Mouse (Mus musculus) large intestine, adult 2 months (tissue): ENCODE data around the gene Itgb2l. TPM values are rescaled to one million over a fixed set of nuclear protein-coding genes. Genes with fewer than 3 reads are reported as not detected.
"Not testable (repeated sequence)": the region's sequence is repeated elsewhere in the genome, so short reads cannot be mapped to it uniquely, and the experiment has no call there.

Source experiments
- DNase-seq: peaks from one replicate; pipeline ENCODE4 v3.0.0-alpha.2; 2012; ENCODE audit warnings: low read depth, low spot score
- WGBS: fragments of 180-500 bp; shearing (Covaris S2); methylation state at CpG from one replicate; pipeline ENCODE4 v1.1.7; 2018; 5-methylcytosine and 5-hydroxymethylcytosine counted together
- polyA plus RNA-seq: library from polyadenylated mRNA; depleted of rRNA; stranded (reverse); fragments of >200 nt; gene quantifications from 2 replicates; pipeline ENCODE4 v1.2.3, GENCODE M21; 2012; rRNA removed

Itgb2l gene
- 0.02 and 0.12 TPM in 2 replicates for polyA plus RNA-seq

GRCm38 (mm10) chr16:96443468-96443867 lies at the start of gene Itgb2l:
Gene Itgb2l, minus strand, starts transcription at chr16:96443619.
- DNase-seq = no peak

DNA sequence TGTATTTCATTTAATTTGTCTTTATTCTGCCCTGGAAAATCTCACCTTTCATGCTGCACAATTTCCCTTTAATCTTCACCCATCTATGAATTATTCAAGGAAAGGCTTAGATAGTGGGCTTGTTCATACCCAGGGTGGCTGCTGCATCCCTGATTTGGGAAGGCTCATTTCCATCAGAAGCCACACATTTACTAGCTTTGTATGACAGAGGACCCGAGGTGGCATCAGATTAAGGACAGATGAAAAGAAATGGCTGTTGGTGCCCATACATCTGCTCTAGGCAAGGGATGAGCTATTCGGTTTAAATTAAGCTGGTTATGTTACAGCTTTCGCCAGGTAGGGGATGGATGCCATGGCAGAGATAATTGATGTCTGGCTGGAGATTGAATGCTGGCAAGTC lies 48.1 kb upstream of the Itgb2l start:
- no peak for DNase-seq
- WGBS = 84% methylated on average over 3 of the region's 3 CpGs

More at GRCm38 (mm10) chr16:96443468-96443867, at the start of gene Itgb2l:
- WGBS = 61% methylated on average over 2 of the region's 2 CpGs

- WGBS = 82% methylated on average over 5 of the region's 5 CpGs
- no peak for DNase-seq
These were observed 44.6 kb upstream of the Itgb2l start for GRCm38 (mm10) chr16:96488038-96488437.

GRCm38 (mm10) chr16:96487007-96487684 lies 43.7 kb upstream of the Itgb2l start:
- 61% methylated on average over 11 of the region's 11 CpGs for WGBS

DNA sequence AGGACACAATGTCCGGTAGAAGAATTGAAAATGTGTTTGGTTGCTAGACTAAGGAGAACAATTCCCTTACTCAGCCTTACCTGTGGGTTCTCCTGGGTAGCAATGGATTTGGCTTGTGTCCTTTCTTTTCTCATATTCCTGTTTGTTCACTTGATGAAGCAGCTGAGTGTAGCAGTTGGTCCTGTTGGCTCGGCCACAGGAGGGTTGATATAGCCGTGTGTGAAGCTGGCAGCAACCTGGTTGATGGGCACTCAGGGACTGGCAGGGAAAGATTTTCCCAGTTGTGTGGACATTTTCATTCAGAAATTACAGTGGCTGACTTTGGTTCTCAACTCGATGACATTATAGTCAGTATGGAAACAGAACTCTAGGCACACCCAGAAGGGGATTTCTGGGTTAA lies 38.4 kb upstream of the Itgb2l start:
- no peak for DNase-seq
- WGBS = 90% methylated on average over 4 of the region's 4 CpGs

More at GRCm38 (mm10) chr16:96487007-96487684, 43.7 kb upstream of the Itgb2l start:
- DNase-seq = no peak

GRCm38 (mm10) chr16:96474185-96474584 lies 30.8 kb upstream of the Itgb2l start:
- DNase-seq = no peak
- 73% methylated on average over 3 of the region's 3 CpGs for WGBS

DNA sequence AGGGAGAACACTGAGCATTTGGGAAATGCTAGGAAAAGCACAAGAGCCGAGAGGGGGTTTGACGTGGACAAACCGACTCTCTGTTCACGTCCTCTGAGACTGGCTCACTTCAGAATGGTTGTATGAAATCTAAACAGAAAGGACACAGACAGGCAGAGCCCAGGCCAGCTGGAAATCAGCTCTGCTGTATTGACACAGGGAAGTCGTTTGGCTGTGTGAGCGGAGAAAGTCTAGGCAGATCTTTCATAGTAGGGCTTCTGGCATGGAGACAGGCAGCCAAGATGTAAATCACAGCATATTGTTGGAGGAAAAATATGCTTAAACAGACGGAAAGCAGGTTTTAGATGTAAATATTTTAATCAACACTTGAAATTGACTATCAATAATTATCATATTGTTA lies 29.4 kb upstream of the Itgb2l start:
- no peak for DNase-seq
- 29% methylated on average over 7 of the region's 7 CpGs for WGBS

- 13% methylated on average over 5 of the region's 5 CpGs for WGBS
- no peak for DNase-seq
These were observed 28.9 kb upstream of the Itgb2l start for GRCm38 (mm10) chr16:96472361-96472760.

DNA sequence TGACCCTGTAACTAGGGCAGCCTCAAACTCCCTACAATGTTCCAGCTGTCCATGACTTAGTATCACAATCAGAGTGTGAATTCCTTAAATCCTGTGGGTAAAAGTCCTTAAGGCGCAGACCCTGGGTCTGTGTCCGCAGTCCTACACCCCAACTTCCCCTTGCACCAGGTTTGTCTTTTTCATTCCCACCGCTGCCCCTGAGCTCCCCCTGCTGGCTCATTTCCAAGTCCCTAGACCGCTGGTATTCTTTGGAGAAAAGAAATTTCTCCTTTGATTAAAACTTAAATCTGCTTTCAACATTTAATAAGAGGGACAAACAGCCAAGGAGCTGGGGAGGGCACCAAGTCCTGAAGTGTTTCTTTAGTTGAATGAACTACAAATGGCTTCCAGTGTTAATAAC lies 26.2 kb upstream of the Itgb2l start:
- WGBS = 47% methylated on average over 4 of the region's 4 CpGs
- no peak for DNase-seq

GRCm38 (mm10) chr16:96468698-96469097 lies 25.3 kb upstream of the Itgb2l start:
- no peak for DNase-seq

DNA sequence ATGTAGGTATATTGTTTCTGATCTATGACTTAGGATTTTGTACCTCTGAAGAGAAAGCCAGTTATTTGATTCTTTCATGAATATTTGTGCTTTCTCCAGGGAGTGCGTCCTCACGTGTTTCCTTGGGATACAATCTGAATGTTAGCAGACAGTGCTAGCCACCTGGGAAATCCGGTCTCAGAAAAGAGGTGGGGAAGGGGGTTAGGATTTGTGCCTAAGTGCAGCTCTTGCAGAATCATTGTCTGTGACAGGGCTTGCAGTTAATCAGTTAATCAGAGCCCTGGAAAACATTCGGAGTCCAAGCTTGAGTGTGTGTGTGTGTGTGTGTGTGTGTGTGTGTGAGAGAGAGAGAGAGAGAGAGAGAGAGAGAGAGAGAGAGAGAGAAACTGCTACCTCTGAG lies 24.6 kb upstream of the Itgb2l start:
- 52% methylated on average over 4 of the region's 4 CpGs for WGBS
- DNase-seq = no peak

More at GRCm38 (mm10) chr16:96468698-96469097, 25.3 kb upstream of the Itgb2l start:
- WGBS = 68% methylated on average over 4 of the region's 4 CpGs

DNA sequence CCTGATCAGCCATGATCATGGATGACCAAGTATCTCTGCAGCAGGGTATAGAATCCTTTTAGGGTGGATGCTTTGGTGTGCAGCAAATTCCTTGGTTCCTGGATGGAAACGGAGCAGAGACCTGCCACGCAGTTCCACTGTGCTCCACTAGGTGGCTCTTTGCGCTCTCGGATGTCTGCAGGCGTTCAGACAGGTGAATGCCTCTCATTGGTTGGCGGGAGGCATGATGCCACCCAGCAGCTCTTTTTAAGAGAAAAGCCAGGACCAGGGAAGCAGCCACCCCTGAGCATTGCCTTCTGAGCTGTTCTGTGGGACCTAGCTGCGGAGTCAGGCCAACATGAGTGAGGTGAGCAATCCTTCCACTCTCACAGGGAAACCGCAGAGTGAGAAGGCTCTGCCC lies 24.0 kb upstream of the Itgb2l start, which contains the start of gene Pcp4:
Pcp4 (plus strand) TSS at position 162 of the 400 bp plus-strand sequence.
- DNase-seq = peak; percentile 29
- WGBS = 13% methylated on average over 8 of the region's 8 CpGs

DNA sequence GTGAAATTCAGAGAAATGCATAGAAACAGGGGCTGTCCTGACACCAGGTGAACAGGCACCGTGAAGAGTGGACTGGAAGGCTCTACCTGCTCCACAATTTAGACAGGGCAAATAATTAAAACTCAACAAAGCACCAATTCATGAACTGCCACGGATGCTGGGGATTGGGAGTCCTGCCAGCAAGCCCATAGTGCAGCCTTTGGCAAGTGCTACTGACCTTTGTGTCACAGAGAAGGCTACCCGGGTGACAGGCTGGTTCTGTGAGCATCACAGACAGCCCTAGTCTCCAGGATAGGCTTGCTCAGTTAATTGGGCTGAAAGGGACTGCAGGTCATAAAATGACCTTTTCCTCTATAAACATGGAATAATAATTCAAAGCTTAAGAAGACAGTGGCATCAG lies 17.4 kb upstream of the Itgb2l start:
- 30% methylated on average over 3 of the region's 3 CpGs for WGBS
- DNase-seq = no peak

- WGBS = 82% methylated on average over 2 of the region's 2 CpGs
- DNase-seq = no peak
These were observed 15.9 kb upstream of the Itgb2l start for GRCm38 (mm10) chr16:96459356-96459755.

- 72% methylated on average over 5 of the region's 5 CpGs for WGBS
- no peak for DNase-seq
These were observed 14.2 kb upstream of the Itgb2l start for GRCm38 (mm10) chr16:96457612-96458011.

- no peak for DNase-seq
These were observed 10.7 kb upstream of the Itgb2l start for GRCm38 (mm10) chr16:96454086-96454485.

- not testable (repeated sequence) for DNase-seq
- WGBS = 94% methylated on average over 14 of the region's 16 CpGs
These were observed 7.5 kb upstream of the Itgb2l start for GRCm38 (mm10) chr16:96450871-96451270.

DNA sequence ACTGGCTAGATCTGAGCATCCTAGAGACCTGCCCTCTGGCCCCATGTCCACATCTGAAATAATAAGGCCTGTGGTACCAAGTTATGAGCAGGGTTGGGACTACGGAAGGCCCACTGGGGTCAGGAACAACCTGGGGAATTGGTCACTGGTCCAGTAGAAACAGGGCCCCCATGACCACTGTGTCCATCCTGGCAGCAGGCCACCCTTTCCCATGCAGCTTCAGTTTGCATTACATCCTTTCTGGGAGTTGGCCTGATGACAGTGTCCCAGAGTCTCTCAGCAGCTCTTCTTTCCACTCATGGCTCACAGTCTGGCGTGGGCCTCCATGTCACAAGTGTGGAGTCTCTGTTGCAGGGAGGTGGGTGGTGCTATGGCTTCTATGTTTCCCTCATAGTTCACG lies 1.6 kb downstream of the Itgb2l start:
- 79% methylated on average over 3 of the region's 3 CpGs for WGBS

DNA sequence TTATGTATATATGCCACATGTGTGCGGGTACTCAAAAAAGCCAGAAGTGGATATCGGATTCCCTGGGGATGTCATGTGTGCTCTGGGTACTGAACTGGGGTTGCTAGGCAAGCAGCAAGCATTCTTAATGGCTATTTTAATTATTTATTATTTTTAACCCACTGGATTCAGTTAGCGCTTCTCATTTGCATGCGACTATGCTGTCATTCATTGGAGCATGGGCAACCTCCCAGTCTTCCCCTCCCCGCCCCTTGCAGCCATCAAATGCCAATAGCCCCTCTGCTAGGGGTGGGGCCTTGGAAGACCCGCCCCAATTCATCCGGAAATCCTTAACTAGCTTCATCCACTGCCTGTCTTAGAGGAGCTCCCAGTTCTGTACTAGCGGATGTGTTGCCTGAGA lies 2.5 kb downstream of the Itgb2l start:
- DNase-seq = no peak
- WGBS = 83% methylated on average over 8 of the region's 8 CpGs

More for the DNA sequence above, 1.6 kb downstream of the Itgb2l start:
- DNase-seq = no peak

- WGBS = 50% methylated on average over 4 of the region's 4 CpGs
- no peak for DNase-seq
These were observed 3.7 kb downstream of the Itgb2l start for GRCm38 (mm10) chr16:96439682-96440081.

DNA sequence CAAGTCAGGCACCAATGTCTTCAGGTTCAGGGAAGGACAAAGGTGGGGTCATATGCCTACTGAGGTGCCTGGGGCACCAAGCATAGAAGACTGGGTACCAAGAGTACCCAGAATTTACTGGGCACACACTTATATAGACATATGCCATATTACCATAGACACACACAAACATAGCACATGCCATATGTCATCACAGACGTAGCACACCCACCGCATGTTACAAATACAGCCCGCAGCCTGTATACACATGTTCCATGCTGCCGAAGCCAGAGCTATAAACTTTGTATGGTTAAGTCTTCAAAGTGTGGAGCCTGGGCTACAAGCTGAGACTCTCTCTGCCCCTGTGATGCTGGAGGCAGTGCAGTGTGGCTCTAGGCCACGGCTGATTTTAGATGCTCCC lies 4.5 kb downstream of the Itgb2l start:
- 79% methylated on average over 5 of the region's 5 CpGs for WGBS
- no peak for DNase-seq
